Mouse (Mus musculus): ENCODE measurements around the gene Amigo3. TPM values are rescaled to one million over a fixed set of nuclear protein-coding genes. Genes with fewer than 3 reads are reported as not detected.

Amigo3 gene
- polyA plus RNA-seq, 1 experiment from 2014 or later = 2.3 TPM

DNA sequence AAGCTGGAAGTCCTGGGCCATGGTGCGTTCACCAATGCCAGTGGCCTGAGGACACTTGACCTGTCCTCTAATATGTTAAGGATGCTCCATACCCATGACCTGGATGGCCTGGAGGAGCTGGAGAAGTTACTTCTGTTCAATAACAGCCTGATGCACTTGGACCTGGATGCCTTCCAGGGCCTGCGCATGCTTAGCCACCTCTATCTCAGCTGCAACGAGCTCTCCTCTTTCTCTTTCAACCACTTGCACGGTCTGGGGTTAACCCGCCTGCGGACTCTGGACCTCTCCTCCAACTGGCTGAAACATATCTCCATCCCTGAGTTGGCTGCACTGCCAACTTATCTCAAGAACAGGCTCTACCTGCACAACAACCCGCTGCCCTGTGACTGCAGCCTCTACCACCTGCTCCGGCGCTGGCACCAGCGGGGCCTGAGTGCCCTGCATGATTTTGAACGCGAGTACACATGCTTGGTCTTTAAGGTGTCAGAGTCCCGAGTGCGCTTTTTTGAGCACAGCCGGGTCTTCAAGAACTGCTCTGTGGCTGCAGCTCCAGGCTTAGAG lies 786 bp downstream of the Amigo3 start:
- no peak overlapping the region for H3K27ac ChIP-seq (replicated peaks)
- WGBS = 89% methylated on average over 15 of the region's 15 CpGs
- H3K9me3 ChIP-seq = no peaks in the 10 kb centered on the region
- peaks cover 78% of the 10 kb centered on the region for H3K36me3 ChIP-seq
- H3K4me1 ChIP-seq = peaks cover 30% of the 10 kb centered on the region
- ATAC-seq (ENCODE audit: extremely low read depth, insufficient number of reproducible peaks, low FRiP score, low TSS enrichment) = no peak
- H3K9ac ChIP-seq = peak overlapping the region; percentile 72; the same call in 1 of the 2 replicates
- H3K4me2 ChIP-seq = peak overlapping the region; percentile 63; the same call in 1 of the 2 replicates
- no peaks in the 10 kb centered on the region for H3K27me3 ChIP-seq (replicated peaks)
- H3K4me3 ChIP-seq = 0 out of 2 replicates have a peak overlapping the region, but pooled peaks have one; percentile 35

- no peak overlapping the region for H3K27ac ChIP-seq (replicated peaks)
- peaks cover 29% of the 10 kb centered on the region for H3K4me1 ChIP-seq
- H3K36me3 ChIP-seq = peaks cover 85% of the 10 kb centered on the region
- WGBS = 84% methylated on average over 22 of the region's 22 CpGs
- no peaks in the 10 kb centered on the region for H3K27me3 ChIP-seq (replicated peaks)
- no peak for ATAC-seq (ENCODE audit: extremely low read depth, insufficient number of reproducible peaks, low FRiP score, low TSS enrichment)
- no peaks in the 10 kb centered on the region for H3K9me3 ChIP-seq
- H3K4me3 ChIP-seq = no peak overlapping the region
- no peak overlapping the region for H3K4me2 ChIP-seq
- no peak overlapping the region for H3K9ac ChIP-seq
Measured at GRCm38 (mm10) chr9:108054331-108055040, 1.5 kb downstream of the Amigo3 start.

DNA sequence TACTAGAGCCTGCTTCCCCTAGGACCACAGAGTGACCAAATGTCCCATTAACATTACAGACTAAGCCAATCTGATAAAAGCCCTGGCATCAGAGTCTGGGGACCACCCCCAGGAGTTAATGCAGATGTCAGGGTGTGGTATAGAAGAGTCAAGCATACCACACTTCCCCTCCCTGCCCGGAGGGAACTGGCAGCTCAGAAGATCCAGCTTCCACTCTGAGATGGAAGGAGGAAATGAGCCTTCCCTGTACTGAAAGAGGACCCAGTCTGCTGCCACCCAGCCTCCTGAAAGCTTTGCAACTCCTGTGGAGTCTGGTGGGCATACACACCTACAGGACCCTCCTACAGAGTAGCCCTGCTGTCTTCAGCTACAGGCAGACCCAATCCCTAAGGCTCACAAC lies 2.1 kb downstream of the Amigo3 start:
- peaks cover 24% of the 10 kb centered on the region for H3K4me1 ChIP-seq
- H3K27ac ChIP-seq (replicated peaks) = no peak overlapping the region
- H3K9ac ChIP-seq = no peak overlapping the region
- no peak overlapping the region for H3K4me3 ChIP-seq
- H3K9me3 ChIP-seq = no peaks in the 10 kb centered on the region
- no peaks in the 10 kb centered on the region for H3K27me3 ChIP-seq (replicated peaks)
- peaks cover 91% of the 10 kb centered on the region for H3K36me3 ChIP-seq
- no peak for ATAC-seq (ENCODE audit: extremely low read depth, insufficient number of reproducible peaks, low FRiP score, low TSS enrichment)
- no peak overlapping the region for H3K4me2 ChIP-seq
- 37% methylated on average over 1 of the region's 1 CpGs for WGBS

GRCm38 (mm10) chr9:108055661-108056237 lies 2.8 kb downstream of the Amigo3 start:
- Histone ChIP-seq H3K27me3 (replicated peaks) (no peaks in the 10 kb centered on the region), H3K27ac (replicated peaks) (no peak overlapping the region), H3K9ac (no peak overlapping the region), H3K4me3 (no peak overlapping the region), H3K4me1 (peaks cover 25% of the 10 kb centered on the region), H3K9me3 (no peaks in the 10 kb centered on the region), H3K36me3 (peaks cover 90% of the 10 kb centered on the region), H3K4me2 (no peak overlapping the region)
- no peak for ATAC-seq (ENCODE audit: extremely low read depth, insufficient number of reproducible peaks, low FRiP score, low TSS enrichment)
- WGBS = 90% methylated on average over 6 of the region's 6 CpGs

- Histone ChIP-seq H3K27ac (replicated peaks) (no peak overlapping the region), H3K4me1 (peaks cover 24% of the 10 kb centered on the region), H3K36me3 (peaks cover 88% of the 10 kb centered on the region), H3K4me3 (no peak overlapping the region), H3K9me3 (no peaks in the 10 kb centered on the region), H3K27me3 (replicated peaks) (no peaks in the 10 kb centered on the region), H3K9ac (no peak overlapping the region), H3K4me2 (no peak overlapping the region)
- ATAC-seq (ENCODE audit: extremely low read depth, insufficient number of reproducible peaks, low FRiP score, low TSS enrichment) = no peak
- 77% methylated on average over 28 of the region's 28 CpGs for WGBS
Measured at GRCm38 (mm10) chr9:108056361-108057261, 3.7 kb downstream of the Amigo3 start.

- H3K4me3 ChIP-seq = no peak overlapping the region
- H3K4me2 ChIP-seq = no peak overlapping the region
- peaks cover 88% of the 10 kb centered on the region for H3K36me3 ChIP-seq
- no peak overlapping the region for H3K27ac ChIP-seq (replicated peaks)
- H3K9me3 ChIP-seq = no peaks in the 10 kb centered on the region
- H3K9ac ChIP-seq = no peak overlapping the region
- WGBS = 93% methylated on average over 5 of the region's 5 CpGs
- no peak for ATAC-seq (ENCODE audit: extremely low read depth, insufficient number of reproducible peaks, low FRiP score, low TSS enrichment)
- H3K27me3 ChIP-seq (replicated peaks) = no peaks in the 10 kb centered on the region
- H3K4me1 ChIP-seq = peaks cover 23% of the 10 kb centered on the region
Measured at GRCm38 (mm10) chr9:108057262-108057562, 4.3 kb downstream of the Amigo3 start.

GRCm38 (mm10) chr9:108058291-108058690 lies 5.3 kb downstream of the Amigo3 start:
- peaks cover 95% of the 10 kb centered on the region for H3K36me3 ChIP-seq

GRCm38 (mm10) chr9:108062142-108062541 lies 9.2 kb downstream of the Amigo3 start:
- Histone ChIP-seq H3K4me3 (no peak overlapping the region), H3K4me1 (peaks cover 9% of the 10 kb centered on the region; the same call in 1 of the 2 replicates), H3K9ac (no peak overlapping the region), H3K36me3 (peaks cover 79% of the 10 kb centered on the region), H3K27ac (replicated peaks) (no peak overlapping the region), H3K4me2 (no peak overlapping the region), H3K27me3 (replicated peaks) (no peaks in the 10 kb centered on the region), H3K9me3 (no peaks in the 10 kb centered on the region)
- ATAC-seq (ENCODE audit: extremely low read depth, insufficient number of reproducible peaks, low FRiP score, low TSS enrichment) = no peak
- WGBS = 91% methylated on average over 3 of the region's 3 CpGs

More at GRCm38 (mm10) chr9:108058291-108058690, 5.3 kb downstream of the Amigo3 start:
- 91% methylated on average over 9 of the region's 9 CpGs for WGBS
- Histone ChIP-seq H3K4me3 (no peak overlapping the region), H3K27ac (replicated peaks) (no peak overlapping the region), H3K4me1 (peaks cover 13% of the 10 kb centered on the region), H3K4me2 (no peak overlapping the region), H3K9ac (no peak overlapping the region), H3K9me3 (no peaks in the 10 kb centered on the region), H3K27me3 (replicated peaks) (no peaks in the 10 kb centered on the region)
- no peak for ATAC-seq (ENCODE audit: extremely low read depth, insufficient number of reproducible peaks, low FRiP score, low TSS enrichment)

GRCm38 (mm10) chr9:108063361-108063760 lies 10.4 kb downstream of the Amigo3 start:
- Histone ChIP-seq H3K4me2 (no peak overlapping the region), H3K4me3 (no peak overlapping the region), H3K36me3 (peaks cover 67% of the 10 kb centered on the region), H3K4me1 (peaks cover 14% of the 10 kb centered on the region), H3K9me3 (no peaks in the 10 kb centered on the region), H3K27ac (replicated peaks) (no peak overlapping the region), H3K9ac (no peak overlapping the region), H3K27me3 (replicated peaks) (no peaks in the 10 kb centered on the region)
- 84% methylated on average over 12 of the region's 12 CpGs for WGBS
- ATAC-seq (ENCODE audit: extremely low read depth, insufficient number of reproducible peaks, low FRiP score, low TSS enrichment) = no peak

DNA sequence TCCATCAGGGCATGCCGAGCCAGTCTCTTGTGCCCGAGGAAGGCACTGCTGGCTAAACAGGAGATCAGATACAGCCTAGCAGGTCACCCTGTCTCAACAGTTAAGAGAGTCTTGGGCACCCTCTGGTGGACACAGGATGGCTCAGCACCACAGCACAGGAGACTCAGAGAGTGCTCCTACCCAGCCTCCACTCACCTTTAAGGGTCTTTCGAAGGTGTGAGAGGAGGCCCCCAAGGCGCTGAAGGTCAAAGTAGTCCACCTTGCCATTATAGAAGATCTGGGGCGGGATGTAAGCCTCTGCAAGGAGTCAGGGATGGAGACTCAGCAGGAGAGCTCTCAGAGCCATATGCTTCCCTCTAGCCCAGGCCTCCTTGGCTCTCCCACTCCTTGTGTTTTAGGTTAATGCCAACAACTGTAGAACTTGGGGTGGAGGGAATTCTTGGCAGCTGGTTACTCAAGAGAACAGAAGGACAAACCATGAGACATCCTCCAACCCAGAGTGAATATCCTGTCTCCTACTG lies 12.6 kb downstream of the Amigo3 start:
- no peak overlapping the region for H3K27ac ChIP-seq (replicated peaks)
- no peak overlapping the region for H3K9ac ChIP-seq
- H3K36me3 ChIP-seq = peaks cover 64% of the 10 kb centered on the region
- no peaks in the 10 kb centered on the region for H3K9me3 ChIP-seq
- H3K27me3 ChIP-seq (replicated peaks) = no peaks in the 10 kb centered on the region
- ATAC-seq (ENCODE audit: extremely low read depth, insufficient number of reproducible peaks, low FRiP score, low TSS enrichment) = no peak
- no peak overlapping the region for H3K4me2 ChIP-seq
- 26% methylated on average over 5 of the region's 5 CpGs for WGBS
- no peak overlapping the region for H3K4me3 ChIP-seq
- H3K4me1 ChIP-seq = peaks cover 8% of the 10 kb centered on the region

GRCm38 (mm10) chr9:108067199-108067598 lies 14.2 kb downstream of the Amigo3 start:
- Histone ChIP-seq H3K4me3 (no peak overlapping the region), H3K9me3 (no peaks in the 10 kb centered on the region), H3K9ac (no peak overlapping the region; the same call in 1 of the 2 replicates), H3K27me3 (replicated peaks) (no peaks in the 10 kb centered on the region), H3K27ac (replicated peaks) (no peak overlapping the region), H3K36me3 (peaks cover 61% of the 10 kb centered on the region), H3K4me2 (no peak overlapping the region), H3K4me1 (peaks cover 18% of the 10 kb centered on the region)
- 80% methylated on average over 7 of the region's 7 CpGs for WGBS
- no peak for ATAC-seq (ENCODE audit: extremely low read depth, insufficient number of reproducible peaks, low FRiP score, low TSS enrichment)

All from heart, embryonic 13.5 days (tissue).